Mouse (Mus musculus): ENCODE results near the gene Gm8439.
A peak's percentile ranks its signal among the peaks of the same experiment; 100 is the strongest.
"Not testable (repeated sequence)": the region's sequence is repeated elsewhere in the genome, so short reads cannot be mapped to it uniquely, and the experiment has no call there.

Gene Gm8439

GRCm38 (mm10) chr4:120588445-120588844, at the start of gene Gm8439:
TSS of gene Gm8439 (plus strand) at chr4:120588745.
- DNase-seq (ENCODE audit: low spot score): no peak

DNA sequence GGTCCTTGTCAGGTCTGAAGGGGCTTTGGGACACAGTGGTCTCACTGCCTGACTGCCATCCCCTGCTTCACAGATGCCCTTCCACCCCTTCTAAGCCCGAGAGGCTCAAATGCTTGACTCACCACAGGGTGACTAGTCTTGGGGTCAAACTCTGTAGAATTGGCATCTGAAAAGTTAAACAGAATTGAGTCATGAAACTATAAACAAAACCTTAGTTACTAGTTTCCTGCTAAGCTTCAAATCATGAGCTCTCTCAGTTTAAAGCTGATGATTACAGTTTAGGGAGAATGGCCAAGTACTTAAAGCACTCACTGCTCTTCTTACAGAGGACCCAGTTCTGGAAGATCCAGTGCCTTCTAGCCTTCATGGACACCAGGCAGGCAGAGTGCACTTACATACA, 43.6 kb upstream of the Gm8439 start:
- no peak for DNase-seq (ENCODE audit: low spot score)

DNA sequence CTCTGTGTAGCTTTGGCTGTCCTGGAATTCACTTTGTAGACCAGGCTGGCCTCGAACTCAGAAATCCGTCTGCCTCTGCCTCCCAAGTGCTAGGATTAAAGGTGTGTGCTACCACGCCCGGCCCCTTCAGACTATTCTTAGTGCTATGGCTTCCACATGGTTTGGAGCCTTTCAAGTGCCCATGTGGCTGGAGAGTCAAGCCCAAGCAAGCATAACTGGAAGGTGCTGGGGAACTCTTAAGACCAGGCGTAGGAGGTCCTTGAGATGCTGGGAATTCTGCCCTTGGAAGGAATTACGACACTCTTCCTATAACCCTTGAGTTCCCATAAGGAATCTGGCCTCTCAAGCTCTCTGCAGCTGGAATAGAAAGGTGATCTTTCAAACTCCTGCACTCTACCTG, 32.0 kb upstream of the Gm8439 start:
- DNase-seq (ENCODE audit: low spot score): peak; percentile 60

DNA sequence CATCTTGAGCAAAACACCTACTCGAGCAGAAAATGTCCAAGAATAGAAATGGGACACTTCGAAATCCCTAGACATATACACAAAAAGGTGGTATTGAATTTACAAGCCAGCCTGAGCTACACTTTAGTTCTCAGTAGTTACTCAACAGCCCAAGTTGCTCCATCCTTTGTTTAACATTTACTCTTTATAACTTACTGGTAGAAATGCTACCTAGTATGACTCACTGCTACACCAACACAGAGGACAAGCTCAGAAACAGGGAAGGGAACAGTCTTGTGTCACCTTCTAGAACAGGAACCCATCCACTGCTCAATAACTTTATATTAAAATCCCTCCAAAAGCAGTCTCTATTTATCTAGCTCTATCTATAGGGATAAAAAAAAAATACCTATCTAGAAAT, 22.8 kb upstream of the Gm8439 start:
- no peak for DNase-seq (ENCODE audit: low spot score)

GRCm38 (mm10) chr4:120568005-120568404, 20.5 kb upstream of the Gm8439 start:
- DNase-seq (ENCODE audit: low spot score): peak; percentile 63

- DNase-seq (ENCODE audit: low spot score): no peak
Measured at GRCm38 (mm10) chr4:120569025-120569424, 19.5 kb upstream of the Gm8439 start.

DNA sequence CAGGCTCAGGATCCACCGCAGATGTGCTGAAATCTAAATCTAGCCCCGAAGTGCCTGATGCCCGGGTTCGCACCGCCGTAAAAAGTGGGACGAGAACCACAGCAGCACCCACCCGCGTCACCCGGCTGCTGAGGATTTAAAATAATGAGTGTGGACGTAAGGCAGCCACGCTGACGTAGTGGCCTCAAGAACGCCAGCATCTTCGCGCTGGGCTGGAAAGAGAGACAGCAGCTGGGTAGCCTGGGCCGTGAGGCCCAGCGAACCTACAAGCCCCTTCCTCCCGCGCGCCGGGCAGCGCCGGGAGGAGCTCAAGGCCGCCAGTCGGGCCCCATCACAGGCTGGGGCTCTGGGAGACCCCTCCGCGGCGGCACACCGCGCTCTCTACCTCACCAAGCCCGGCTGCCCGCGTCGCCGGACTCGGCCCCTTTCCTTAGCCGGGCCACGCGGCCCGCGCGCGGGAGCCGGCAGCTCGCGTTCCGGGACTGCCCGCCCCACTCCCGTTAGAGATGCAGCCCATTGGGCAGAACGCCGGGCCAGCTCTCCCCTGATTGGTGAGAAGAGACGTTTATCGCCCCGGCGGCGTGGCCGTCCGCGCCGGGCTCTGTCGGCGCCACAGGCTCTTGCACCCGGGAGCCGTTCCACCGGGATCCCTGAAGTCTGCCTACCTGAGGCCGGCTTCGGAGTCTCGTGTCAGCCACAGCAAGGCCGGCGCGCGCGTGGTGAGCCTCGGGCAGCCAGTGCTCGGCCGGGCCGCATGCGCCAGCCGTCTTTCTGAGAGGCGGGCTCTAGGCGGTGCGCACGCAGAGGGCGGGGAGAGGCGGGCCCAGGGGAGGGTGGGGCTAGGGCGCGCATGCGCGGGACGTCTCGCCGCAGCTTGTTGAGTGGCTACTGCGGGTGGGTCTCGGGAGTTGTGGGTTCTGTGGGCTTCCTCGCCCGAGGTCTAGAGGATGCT, 18.8 kb upstream of the Gm8439 start, which contains the start of gene Ctps:
Gene Ctps, minus strand, starts transcription at position 791 of the 952 bp plus-strand sequence.
- DNase-seq (ENCODE audit: low spot score): peak; percentile 93

DNA sequence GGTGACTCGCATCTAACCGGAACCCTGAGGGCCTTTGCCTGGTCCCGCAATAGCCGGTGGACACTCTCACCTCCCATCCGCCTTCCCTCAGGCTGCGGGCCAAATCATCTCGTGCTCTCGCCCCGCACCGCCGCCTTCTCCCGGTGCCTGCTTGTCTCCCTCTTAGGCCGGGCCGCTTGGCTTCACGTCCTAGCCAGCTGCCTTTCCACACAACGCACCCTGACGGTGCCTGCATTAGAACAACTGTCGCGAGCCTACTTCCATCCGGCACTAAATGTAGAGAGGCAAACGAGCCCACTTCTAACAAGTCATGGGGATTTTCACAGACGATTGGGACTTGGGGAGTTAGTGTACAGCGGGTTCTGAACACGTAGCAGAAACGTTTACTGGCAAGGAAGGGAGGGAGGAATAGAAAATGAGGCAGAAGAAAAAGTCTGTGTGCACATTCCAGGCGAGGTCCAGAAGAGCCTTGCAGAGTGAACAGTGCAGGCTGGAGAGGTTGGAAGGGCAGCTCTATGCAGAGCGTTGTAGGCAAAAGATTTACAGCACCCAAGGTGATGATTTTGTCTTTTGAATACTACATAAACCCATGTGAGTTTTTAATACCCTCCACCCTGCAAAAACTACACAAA, 18.0 kb upstream of the Gm8439 start:
- no peak for DNase-seq (ENCODE audit: low spot score)

DNA sequence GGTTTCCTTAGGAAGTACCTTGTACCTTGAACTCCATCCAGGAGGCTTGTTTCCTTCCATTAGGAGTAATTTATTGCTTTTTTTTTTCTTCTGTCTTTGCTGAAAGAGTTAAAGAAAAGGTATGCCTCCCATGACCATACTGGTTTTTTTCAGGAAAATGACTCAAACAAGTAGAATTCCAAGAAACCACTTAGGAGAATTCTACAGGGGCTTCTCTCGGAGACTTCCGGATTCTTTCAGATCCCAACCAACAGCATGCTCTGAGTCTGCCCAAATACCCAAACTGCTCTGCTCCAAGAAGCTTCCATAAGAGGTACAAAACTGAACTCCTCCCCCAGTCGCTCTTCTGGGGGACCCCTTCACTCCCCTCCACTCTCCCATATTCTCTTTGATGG, 17.5 kb upstream of the Gm8439 start:
- DNase-seq (ENCODE audit: low spot score): no peak

- DNase-seq (ENCODE audit: low spot score): no peak
Measured at GRCm38 (mm10) chr4:120571691-120572090, 16.9 kb upstream of the Gm8439 start.

DNA sequence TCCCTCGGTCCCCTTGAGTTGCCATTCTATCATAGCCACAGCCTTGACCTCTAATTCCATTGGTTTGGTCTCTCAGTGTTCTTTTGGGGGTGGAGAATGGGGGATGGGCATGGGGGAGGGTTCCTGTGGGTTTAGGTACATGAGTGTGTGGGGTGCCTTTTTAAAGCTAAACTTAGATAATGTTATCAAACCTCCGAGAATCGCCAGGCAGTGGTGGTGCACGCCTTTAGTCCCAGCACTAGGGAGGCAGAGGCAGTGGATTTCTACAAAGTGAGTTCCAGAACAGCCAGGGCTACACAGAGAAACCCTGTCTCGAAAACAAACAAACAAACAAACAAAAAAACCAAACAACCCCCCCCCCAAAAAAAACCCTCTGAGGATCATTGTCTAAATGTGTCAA, 7.7 kb upstream of the Gm8439 start:
- no peak for DNase-seq (ENCODE audit: low spot score)

DNA sequence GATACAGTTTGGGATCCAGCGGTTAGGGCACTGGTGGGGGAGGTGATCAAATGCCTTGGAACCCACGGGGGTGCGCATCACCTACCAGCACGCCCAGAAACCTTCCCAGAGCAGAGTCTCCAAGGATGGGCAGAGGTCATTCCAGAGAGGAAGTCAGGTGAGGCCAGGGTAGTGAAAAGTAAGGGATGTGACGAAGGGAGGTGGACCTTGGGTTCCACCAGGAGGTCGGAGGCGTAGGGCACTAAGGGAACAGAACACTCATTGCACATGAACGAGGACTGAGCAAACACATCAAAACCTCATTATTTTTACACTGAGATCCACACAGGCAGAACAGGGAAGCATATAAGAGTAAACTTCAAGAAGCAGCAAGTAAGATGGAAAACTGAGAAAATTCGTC, 6.8 kb upstream of the Gm8439 start:
- DNase-seq (ENCODE audit: low spot score): no peak

DNA sequence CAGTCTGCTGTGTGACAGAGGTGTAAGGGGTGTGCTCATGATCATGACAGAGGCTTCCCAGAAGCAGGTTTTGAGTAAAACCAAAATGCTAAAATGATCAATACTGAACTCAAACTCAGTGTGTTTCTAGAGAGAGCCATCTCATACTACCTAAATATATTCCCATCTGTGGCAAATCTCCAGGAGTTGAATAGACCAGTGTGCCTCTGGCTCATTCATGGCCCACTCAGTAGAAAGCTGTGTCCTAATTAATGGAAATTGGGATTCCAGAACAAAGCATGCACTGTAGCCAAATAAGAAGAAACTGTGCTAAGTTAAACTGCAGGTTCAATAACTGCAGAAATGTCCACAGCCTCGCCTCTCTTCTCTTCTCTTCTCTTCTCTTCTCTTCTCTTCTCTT, 1.6 kb upstream of the Gm8439 start:
- DNase-seq (ENCODE audit: low spot score): no peak

GRCm38 (mm10) chr4:120589070-120589469, 525 bp downstream of the Gm8439 start:
- DNase-seq (ENCODE audit: low spot score): no peak

- DNase-seq (ENCODE audit: low spot score): peak; percentile 69
Measured at GRCm38 (mm10) chr4:120589815-120590422, 1.4 kb downstream of the Gm8439 start.

- DNase-seq (ENCODE audit: low spot score): no peak
Measured at GRCm38 (mm10) chr4:120590973-120591372, 2.4 kb downstream of the Gm8439 start.

- DNase-seq (ENCODE audit: low spot score): not testable (repeated sequence)
Measured at GRCm38 (mm10) chr4:120596210-120596609, 7.7 kb downstream of the Gm8439 start.

GRCm38 (mm10) chr4:120598922-120599321, 10.4 kb downstream of the Gm8439 start:
- DNase-seq (ENCODE audit: low spot score): no peak

DNA sequence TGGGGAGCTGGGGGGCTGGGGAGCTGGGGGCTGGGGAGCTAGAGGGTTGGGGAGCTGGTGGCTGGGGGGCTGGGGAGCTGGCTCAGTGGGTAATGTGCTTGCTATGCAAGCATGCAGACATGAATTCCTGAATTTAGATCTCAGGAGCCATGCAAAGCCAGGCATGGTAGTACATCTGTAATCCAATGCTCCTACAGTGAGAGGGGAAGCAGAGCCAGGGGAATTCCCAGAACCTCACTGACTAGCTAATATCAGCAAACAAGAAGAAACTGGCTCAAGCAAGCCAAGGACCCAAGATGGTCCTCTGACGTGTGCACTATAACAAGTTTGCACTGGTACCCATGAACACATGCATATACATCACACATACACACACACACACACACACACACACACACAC, 13.2 kb downstream of the Gm8439 start:
- no peak for DNase-seq (ENCODE audit: low spot score)

DNA sequence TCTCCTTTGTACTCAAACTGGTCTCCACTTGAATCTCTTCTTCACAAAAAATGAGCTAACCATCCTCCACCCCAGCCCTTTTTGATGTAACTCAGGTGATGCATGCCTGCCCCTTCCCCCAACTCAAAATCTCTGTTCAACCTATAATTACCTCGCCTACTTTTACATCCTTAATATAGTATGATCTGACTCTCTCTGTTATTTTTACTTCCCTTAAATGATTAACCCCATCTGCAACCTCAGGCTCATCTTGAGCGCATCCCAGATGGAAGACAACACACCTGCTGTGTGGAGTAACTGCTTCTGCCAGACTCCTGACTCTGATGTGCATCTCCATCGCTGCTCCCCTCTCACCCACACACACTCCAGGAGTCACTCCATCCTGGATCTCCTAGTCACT, 14.1 kb downstream of the Gm8439 start:
- DNase-seq (ENCODE audit: low spot score): no peak

GRCm38 (mm10) chr4:120606941-120607340, 18.4 kb downstream of the Gm8439 start:
- DNase-seq (ENCODE audit: low spot score): no peak

DNA sequence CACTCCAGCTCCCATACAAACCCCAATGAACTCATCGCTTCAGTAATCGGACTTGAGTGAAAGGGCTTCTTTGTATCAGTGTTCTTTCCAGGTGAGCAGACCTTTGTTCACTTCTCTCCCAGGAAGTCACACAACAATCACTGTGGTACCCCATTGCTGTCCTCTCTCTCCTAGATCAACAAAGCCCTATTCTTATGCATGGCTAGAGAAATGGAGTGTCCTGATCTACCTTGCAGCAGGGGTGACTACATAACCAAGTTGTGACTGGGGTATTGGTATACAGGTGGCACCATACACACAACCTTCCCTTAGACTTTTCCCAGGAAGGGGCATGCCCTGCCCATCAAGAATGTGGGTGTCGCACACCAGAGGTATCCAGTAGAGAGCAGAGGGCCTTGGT, 22.5 kb downstream of the Gm8439 start:
- DNase-seq (ENCODE audit: low spot score): no peak

All from lung, postnatal 25 days (tissue).